Mouse (Mus musculus): ENCODE results near the gene Wwox. TPM values are rescaled to one million over a fixed set of nuclear protein-coding genes. Genes with fewer than 3 reads are reported as not detected.
A peak's percentile ranks its signal among the peaks of the same experiment; 100 is the strongest.

Wwox gene
- polyA plus RNA-seq, 3 experiments from 2014 or later, result 8.6 to 17.2 (median 12.6) TPM

GRCm38 (mm10) chr8:115033194-115033593, 593.7 kb downstream of the Wwox start:
- ATAC-seq, result no peak

- ATAC-seq, result no peak
These were observed 596.6 kb downstream of the Wwox start for GRCm38 (mm10) chr8:115036016-115036415.

GRCm38 (mm10) chr8:115038426-115038825, 599.0 kb downstream of the Wwox start:
- no peak for ATAC-seq

- ATAC-seq, result peak; percentile 81
These were observed 606.3 kb downstream of the Wwox start for GRCm38 (mm10) chr8:115045746-115046145.

GRCm38 (mm10) chr8:115046496-115046895, 607.0 kb downstream of the Wwox start:
- peak; percentile 59 for ATAC-seq

- ATAC-seq, result no peak
These were observed 618.9 kb downstream of the Wwox start for GRCm38 (mm10) chr8:115058193-115058835.

GRCm38 (mm10) chr8:115063623-115064022, 624.2 kb downstream of the Wwox start:
- peak; percentile 55 for ATAC-seq

GRCm38 (mm10) chr8:115064691-115065090, 625.2 kb downstream of the Wwox start:
- ATAC-seq, result peak; percentile 74

- no peak for ATAC-seq
These were observed 625.9 kb downstream of the Wwox start for GRCm38 (mm10) chr8:115065386-115065785.

- no peak for ATAC-seq
These were observed 627.1 kb downstream of the Wwox start for GRCm38 (mm10) chr8:115066550-115067058.

- no peak for ATAC-seq
These were observed 629.3 kb downstream of the Wwox start for GRCm38 (mm10) chr8:115068723-115069122.

GRCm38 (mm10) chr8:115070225-115070624, 630.8 kb downstream of the Wwox start:
- peak; percentile 70 for ATAC-seq

- peak; percentile 29 for ATAC-seq
These were observed 631.8 kb downstream of the Wwox start for GRCm38 (mm10) chr8:115071231-115071630.

- no peak for ATAC-seq
These were observed 638.8 kb downstream of the Wwox start for GRCm38 (mm10) chr8:115078296-115078695.

- no peak for ATAC-seq
These were observed 642.1 kb downstream of the Wwox start for GRCm38 (mm10) chr8:115081302-115082207.

- no peak for ATAC-seq
These were observed 648.7 kb downstream of the Wwox start for GRCm38 (mm10) chr8:115088162-115088561.

GRCm38 (mm10) chr8:115089744-115090143, 650.3 kb downstream of the Wwox start:
- ATAC-seq, result peak; percentile 80

- ATAC-seq, result no peak
These were observed 650.7 kb downstream of the Wwox start for GRCm38 (mm10) chr8:115090202-115090601.

GRCm38 (mm10) chr8:115095548-115095947, 656.1 kb downstream of the Wwox start:
- peak; percentile 38 for ATAC-seq

GRCm38 (mm10) chr8:115097988-115098562, 658.6 kb downstream of the Wwox start:
- ATAC-seq, result no peak

GRCm38 (mm10) chr8:115109309-115109708, 669.9 kb downstream of the Wwox start:
- ATAC-seq, result no peak

GRCm38 (mm10) chr8:115110423-115110822, 671.0 kb downstream of the Wwox start:
- ATAC-seq, result peak; percentile 78

- peak; percentile 59 for ATAC-seq
These were observed 672.6 kb downstream of the Wwox start for GRCm38 (mm10) chr8:115112062-115112461.

All from inflammation-experienced regulatory T-cells, adult 6 months (primary cell).